Mouse (Mus musculus) CD4-positive helper T cell, adult 2 months (primary cell): Measurements from ENCODE around the gene Kxd1.

ENCODE experiments used
- DNase-seq: peaks from one replicate; pipeline ENCODE4 v3.0.0-alpha.2; 2012; ENCODE audit warnings: low read depth, missing footprints, low spot score

Gene Kxd1

GRCm38 (mm10) chr8:70467907-70468306 is 59.8 kb downstream of the Kxd1 start:
- DNase-seq: no peak

- no peak for DNase-seq
Measured at GRCm38 (mm10) chr8:70467229-70467725, 60.5 kb downstream of the Kxd1 start.

DNA sequence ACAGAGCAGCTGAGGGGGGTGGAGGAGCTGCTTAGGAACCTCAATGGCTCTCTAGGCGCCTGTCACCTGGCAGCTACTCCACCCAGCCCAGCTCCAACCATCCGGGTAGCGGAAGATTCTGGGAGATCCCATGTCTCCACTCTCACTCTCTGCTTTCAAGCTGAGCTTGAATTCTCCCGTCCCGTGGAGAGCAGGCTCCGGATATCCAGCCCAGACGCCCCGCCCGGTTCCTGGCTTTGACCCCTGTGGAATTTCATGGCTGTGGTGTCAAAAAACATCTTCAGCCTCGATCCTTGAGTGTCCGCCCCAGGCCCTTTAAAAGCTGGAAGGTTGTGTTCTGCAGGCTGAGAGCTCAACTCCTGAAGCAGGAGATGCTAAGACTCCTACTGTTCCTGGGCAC is 61.0 kb downstream of the Kxd1 start:
- DNase-seq: no peak

DNA sequence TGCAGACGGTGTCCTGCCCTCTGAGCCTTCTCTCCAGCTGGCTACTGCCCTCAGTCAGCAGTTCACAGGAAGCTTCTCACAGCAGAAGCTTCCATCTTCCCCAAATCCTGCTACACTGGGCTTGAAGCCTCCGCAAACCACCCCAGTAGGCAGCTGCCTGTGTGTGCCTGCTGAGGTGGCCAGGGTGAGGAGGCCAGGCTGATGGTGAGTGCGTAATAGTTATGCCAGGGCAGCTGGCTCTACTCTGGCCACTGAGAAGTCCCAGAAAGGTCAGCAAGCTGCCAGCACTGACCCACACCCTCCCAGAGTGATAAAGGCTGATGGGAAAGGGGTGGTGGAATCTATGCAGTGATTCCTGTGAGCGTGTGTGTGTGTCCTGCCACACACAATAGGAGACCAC is 61.5 kb downstream of the Kxd1 start:
- no peak for DNase-seq

GRCm38 (mm10) chr8:70465701-70466100 is 62.1 kb downstream of the Kxd1 start:
- DNase-seq: no peak

DNA sequence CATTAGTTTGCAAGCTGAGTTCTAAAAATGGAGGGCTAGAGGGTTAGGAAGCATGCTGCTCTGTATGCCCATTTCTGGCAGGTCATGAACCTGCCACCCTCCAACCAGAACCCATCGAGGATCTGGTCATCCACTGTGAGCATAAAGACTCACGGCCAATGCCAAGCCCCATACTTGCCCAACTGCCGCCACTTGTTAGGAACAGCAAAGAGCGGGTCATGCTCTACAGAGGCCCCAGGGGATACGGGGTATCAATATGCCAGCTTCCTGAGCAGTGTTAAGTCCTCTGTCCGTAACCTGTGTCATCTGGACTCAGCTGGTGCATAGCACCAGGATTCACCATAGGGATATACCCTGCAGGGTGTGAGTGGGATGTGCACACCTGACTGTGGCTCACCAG is 63.6 kb downstream of the Kxd1 start:
- DNase-seq: no peak

DNA sequence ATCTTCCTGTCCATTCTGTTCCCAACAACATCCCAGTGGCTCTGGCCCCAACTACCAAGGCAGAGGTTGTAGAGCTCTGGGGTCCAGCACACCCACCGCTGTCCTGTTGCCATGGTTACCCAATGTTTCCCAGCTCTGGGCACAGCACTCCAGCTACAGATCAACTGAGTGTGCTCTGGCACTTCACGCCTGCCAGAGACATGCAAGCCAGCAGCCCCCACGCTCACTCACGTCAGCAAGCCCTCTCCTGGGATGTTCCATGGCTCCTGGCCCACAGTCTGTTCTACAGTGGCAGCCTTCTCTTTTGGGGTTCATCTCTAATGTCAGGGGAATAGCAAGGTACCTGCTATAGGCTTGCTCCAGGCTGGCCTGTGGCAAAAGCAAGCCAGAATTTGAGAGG is 64.5 kb downstream of the Kxd1 start:
- no peak for DNase-seq

DNA sequence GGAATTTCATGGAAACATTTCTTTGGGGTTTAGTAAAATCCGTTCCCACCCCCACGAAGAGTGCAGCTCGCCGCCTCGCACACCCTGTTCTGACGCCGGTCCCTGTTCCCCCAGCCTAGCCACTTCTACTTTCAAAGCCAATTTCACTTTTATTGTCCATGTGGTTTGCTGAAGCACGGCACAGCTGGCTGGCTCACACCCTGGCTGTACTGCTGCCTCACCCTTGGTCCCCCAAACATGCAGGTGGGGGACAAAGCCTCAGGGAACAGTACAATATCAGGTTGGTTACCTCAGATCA is 65.3 kb downstream of the Kxd1 start:
- DNase-seq: no peak

- DNase-seq: no peak
Measured at GRCm38 (mm10) chr8:70461765-70462515, 65.8 kb downstream of the Kxd1 start.

GRCm38 (mm10) chr8:70460606-70461005 is 67.2 kb downstream of the Kxd1 start:
- DNase-seq: no peak

GRCm38 (mm10) chr8:70460199-70460598 is 67.6 kb downstream of the Kxd1 start:
- DNase-seq: no peak

GRCm38 (mm10) chr8:70459636-70460035 is 68.1 kb downstream of the Kxd1 start:
- DNase-seq: no peak

GRCm38 (mm10) chr8:70458462-70458861 is 69.3 kb downstream of the Kxd1 start:
- no peak for DNase-seq
